ENCODE assay signal across 22 mouse cellular contexts in genomic region chr5:105063321-105063720, GRCm38 (mm10).
DNase-seq lines count a peak whose midpoint lies in the region; TF ChIP-seq lines count a peak whose summit lies in the region.
"Had no signal": no experiment of that assay in that cellular context is flagged by ENCODE, and none has a peak within 500 bp of the region (broad histone marks: within the 10 kb centered on the region; RNA-seq: fewer than 3 reads in every experiment).

No protein-coding gene starts in this region.

- WGBS in thymus, adult 2 months, result 79% methylated on average over 1 of the region's 1 CpGs

- no peak overlapping the region for H3K4me3 ChIP-seq in thymus, adult 2 months (ENCODE audit: control insufficient read depth, insufficient read depth, low read length)
- H3K4me3 ChIP-seq: embryonic facial prominence, embryonic 12.5 days; embryonic facial prominence, embryonic 15.5 days; gastrocnemius, adult 2 months; heart, adult 2 months; heart, embryonic 10.5 days; heart, embryonic 13.5 days had no signal

- peak overlapping the region; percentile 30 for H3K27ac ChIP-seq in thymus, adult 2 months (ENCODE audit: control insufficient read depth, insufficient read depth, low read length)
- H3K27ac ChIP-seq: embryonic facial prominence, embryonic 12.5 days; embryonic facial prominence, embryonic 15.5 days; gastrocnemius, adult 2 months; heart, adult 2 months; heart, embryonic 10.5 days; heart, embryonic 13.5 days; hindbrain, embryonic 14.5 days; hindbrain, postnatal 0 days had no signal

- no peaks in the 10 kb centered on the region for H3K27me3 ChIP-seq in thymus, adult 2 months (ENCODE audit: control insufficient read depth, insufficient read depth, low read length)
- H3K27me3 ChIP-seq: embryonic facial prominence, embryonic 12.5 days; embryonic facial prominence, embryonic 15.5 days; heart, embryonic 13.5 days had no signal

- no peak for TF ChIP-seq CTCF in thymus, adult 2 months (IDR thresholded peaks at IDR 0.05; ENCODE audit: borderline replicate concordance, control insufficient read depth, extremely low read depth, insufficient read depth, low read length, poor library complexity)

- H3K36me3 ChIP-seq in thymus, adult 2 months (ENCODE audit: control insufficient read depth, insufficient read depth, low read length), result no peaks in the 10 kb centered on the region
- H3K36me3 ChIP-seq: embryonic facial prominence, embryonic 12.5 days; embryonic facial prominence, embryonic 15.5 days; heart, embryonic 10.5 days; heart, embryonic 13.5 days had no signal

- intact Hi-C loops in heart, postnatal 36 days (cut with DNase I), result no loop called here

- TF ChIP-seq POLR2A in thymus, adult 2 months (IDR thresholded peaks at IDR 0.05; ENCODE audit: control insufficient read depth, extremely low read depth, insufficient read depth, low read length, poor library complexity), result no peak

- DNase-seq in induced T-regulatory cell, adult 2 months (ENCODE audit: low read depth), result peak; percentile 39
- no peak for DNase-seq in thymus, adult 2 months
- peak; percentile 56 for DNase-seq in thymus, postnatal 25 days
- DNase-seq in heart, postnatal 36 days, result no peak
- no peak for DNase-seq in urinary bladder, adult 2 months (ENCODE audit: low spot score)
- no peak for DNase-seq in heart, adult 11 months
- DNase-seq: adrenal gland, adult 8-10 months; adrenal gland, postnatal 25 days; cerebellum, adult 18-20 months; cerebellum, adult 9-10 months; cerebellum, postnatal 25 days; forebrain, postnatal 0 days; gastrocnemius, adult 2 months; gastrocnemius, postnatal 14 days; heart, adult 2 months; heart, postnatal 4 days had no signal

- peaks cover 31% of the 10 kb centered on the region for H3K4me1 ChIP-seq in thymus, adult 2 months (replicated peaks; ENCODE audit: control insufficient read depth, insufficient read depth, low read length)
- H3K4me1 ChIP-seq: embryonic facial prominence, embryonic 12.5 days; embryonic facial prominence, embryonic 15.5 days; heart, embryonic 10.5 days; heart, embryonic 13.5 days had no signal

Comparison
In these comparisons a context has a peak if more than half of its experiments do, and no peak if none do; other contexts are left out.
1. DNase-seq: peak in induced T-regulatory cell, adult 2 months (single experiment) and thymus, postnatal 25 days (single experiment); none in thymus, adult 2 months (single experiment), heart, postnatal 36 days (0 of 2), urinary bladder, adult 2 months (single experiment) and heart, adult 11 months (single experiment).